In the genomic region with DNA sequence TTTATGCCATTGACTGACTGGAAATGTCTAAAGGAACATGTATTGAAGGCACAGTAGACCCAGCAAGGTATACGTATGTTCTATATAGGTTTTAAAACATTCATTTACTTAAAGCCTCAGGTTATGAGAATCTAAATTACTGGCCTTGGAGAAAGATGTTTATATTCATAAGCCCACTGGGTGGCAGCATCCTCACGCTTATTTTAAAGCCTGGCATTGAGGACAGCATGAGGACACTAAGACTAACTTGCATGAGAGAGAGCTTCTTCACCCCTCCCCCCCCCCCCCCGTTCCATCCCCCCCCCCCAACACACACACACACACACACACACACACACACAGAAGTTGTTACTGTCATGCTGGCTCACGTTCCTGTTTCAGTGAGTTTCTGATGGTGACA, we compare ENCODE assay signal across 9 mouse cellular contexts. TPM values are rescaled to one million over a fixed set of nuclear protein-coding genes. Genes with fewer than 3 reads are reported as not detected.
DNase-seq lines count a peak whose midpoint lies in the region.
"Had no signal": no experiment of that assay in that cellular context is flagged by ENCODE, and none has a peak within 500 bp of the region (broad histone marks: within the 10 kb centered on the region; RNA-seq: fewer than 3 reads in every experiment).

No protein-coding gene starts in this region.

- peak; percentile 2 for DNase-seq in ovary, postnatal 14 days (ENCODE audit: low spot score)
- DNase-seq in ovary, adult 18-20 months (ENCODE audit: low spot score) = no peak
- DNase-seq in cerebellum, adult 8-10 months = peak; percentile 19
- peak; percentile 2 to 63 for DNase-seq in frontal cortex, adult 2 months (ENCODE audit: extremely low spot score in 1 of 2, low spot score in 1 of 2)
- peak; percentile 28 to 37 for DNase-seq in left cerebral cortex, adult 18-20 months (ENCODE audit: low spot score in 2 of 2)
- DNase-seq in retina, postnatal 1 day = peak; percentile 68
- no peak for DNase-seq in spleen, adult 18-20 months
- DNase-seq in thymus, postnatal 4 days = no peak

RNA-seq across cellular contexts. Expression of gene Cst10, which starts 17.7 kb away (rescaled TPM):
- not detected in 2 replicates for polyA plus RNA-seq in frontal cortex, adult 2 months (2012; rRNA removed)
- total RNA-seq in left cerebral cortex, adult 18-20 months (2021) = not detected
- polyA plus RNA-seq: stomach, embryonic 16.5 days had no signal

Comparison
In these comparisons a context has a peak if more than half of its experiments do, and no peak if none do; other contexts are left out.
1. DNase-seq: peak in ovary, postnatal 14 days (single experiment), cerebellum, adult 8-10 months (single experiment), frontal cortex, adult 2 months (2 of 2), left cerebral cortex, adult 18-20 months (2 of 2) and retina, postnatal 1 day (single experiment); none in ovary, adult 18-20 months (single experiment), spleen, adult 18-20 months (0 of 2) and thymus, postnatal 4 days (single experiment).